9 mouse cellular contexts compared by ENCODE assay signal in genomic region chr4:140814241-140815225, GRCm38 (mm10). TPM values are rescaled to one million over a fixed set of nuclear protein-coding genes. Genes with fewer than 3 reads are reported as not detected.
A peak's percentile ranks its signal among the peaks of the same experiment; 100 is the strongest.
DNase-seq lines count a peak whose midpoint lies in the region; ATAC-seq and TF ChIP-seq lines count a peak whose summit lies in the region.
"Had no signal": no experiment of that assay in that cellular context is flagged by ENCODE, and none has a peak within 500 bp of the region (broad histone marks: within the 10 kb centered on the region; RNA-seq: fewer than 3 reads in every experiment).

No protein-coding gene starts in this region.

- no peaks in the 10 kb centered on the region for H3K36me3 ChIP-seq in heart, embryonic 11.5 days (ENCODE audit: control insufficient read depth, insufficient read depth, low read length)
- H3K36me3 ChIP-seq in lung, embryonic 16.5 days (ENCODE audit: control insufficient read depth, insufficient read depth, low read length) = no peaks in the 10 kb centered on the region
- H3K36me3 ChIP-seq: G1E had no signal

- no peak overlapping the region for H3K27ac ChIP-seq in heart, embryonic 11.5 days (ENCODE audit: low read depth, low read length)
- H3K27ac ChIP-seq in lung, embryonic 16.5 days (ENCODE audit: low read length) = peak overlapping the region; percentile 75
- H3K27ac ChIP-seq in olfactory bulb, adult 2 months (ENCODE audit: insufficient read depth, low read depth, low read length) = no peak overlapping the region

- TF ChIP-seq POLR2A in olfactory bulb, adult 2 months (IDR thresholded peaks at IDR 0.05; ENCODE audit: insufficient read depth, low read depth, low read length) = no peak

- peak; percentile 31; the same call in 1 of the 2 replicates for ATAC-seq in common myeloid progenitor, adult 5-6 weeks (replicated peaks; ENCODE audit: low read depth, poor library complexity, severe bottlenecking)
- peak; percentile 64; the same call in 1 of the 2 replicates for ATAC-seq in heart, embryonic 11.5 days (replicated peaks; ENCODE audit: insufficient number of reproducible peaks, low FRiP score, low TSS enrichment)
- ATAC-seq in lung, embryonic 16.5 days (ENCODE audit: low read depth) = peak; percentile 77

- WGBS in heart, embryonic 11.5 days (ENCODE audit: insufficient replicate concordance) = 24% methylated on average over 36 of the region's 36 CpGs
- WGBS in lung, embryonic 16.5 days = 22% methylated on average over 36 of the region's 36 CpGs
- 35% methylated on average over 36 of the region's 36 CpGs for WGBS in olfactory bulb, adult 2 months

- H3K27me3 ChIP-seq in heart, embryonic 11.5 days (ENCODE audit: control insufficient read depth, insufficient read depth, low read length) = 0 out of 2 replicates have a peak, but pooled peaks cover 3% of the 10 kb centered on the region
- no peaks in the 10 kb centered on the region for H3K27me3 ChIP-seq in lung, embryonic 16.5 days (ENCODE audit: control insufficient read depth, insufficient read depth, low read depth, low read length)

- peak; percentile 27 to 40 for DNase-seq in cerebellum, postnatal 10 days
- no peak for DNase-seq in cerebellum, postnatal 4 days (ENCODE audit: low spot score in 2 of 2)
- DNase-seq in kidney, adult 8-10 months = peak; percentile 40 to 41
- no peak for DNase-seq in right cerebral cortex, postnatal 36 days (ENCODE audit: low spot score in 2 of 2)

- peaks cover 54% of the 10 kb centered on the region for H3K4me1 ChIP-seq in heart, embryonic 11.5 days (ENCODE audit: control insufficient read depth, insufficient read depth, low read length)
- H3K4me1 ChIP-seq in lung, embryonic 16.5 days (replicated peaks; ENCODE audit: control insufficient read depth, insufficient read depth, low read length) = peaks cover 9% of the 10 kb centered on the region; the same call in 1 of the 2 replicates
- peaks cover 8% of the 10 kb centered on the region; the same call in 1 of the 2 replicates for H3K4me1 ChIP-seq in olfactory bulb, adult 2 months (ENCODE audit: control insufficient read depth, insufficient read depth, low read length)

- no peak for TF ChIP-seq CTCF in olfactory bulb, adult 2 months (IDR thresholded peaks at IDR 0.05; ENCODE audit: insufficient read depth, low read depth, low read length)

- H3K9ac ChIP-seq in heart, embryonic 11.5 days (ENCODE audit: low read depth, low read length) = peak overlapping the region; percentile 58
- peak overlapping the region; percentile 71 for H3K9ac ChIP-seq in lung, embryonic 16.5 days (ENCODE audit: low read length)

- H3K4me3 ChIP-seq in heart, embryonic 11.5 days (ENCODE audit: low read depth, low read length) = peak overlapping the region; percentile 39
- peak overlapping the region; percentile 53 for H3K4me3 ChIP-seq in lung, embryonic 16.5 days (ENCODE audit: low read length)
- peak overlapping the region; percentile 22 for H3K4me3 ChIP-seq in olfactory bulb, adult 2 months (ENCODE audit: insufficient read depth, low read depth, low read length)

- peak overlapping the region; percentile 69 for H3K4me2 ChIP-seq in heart, embryonic 11.5 days
- peak overlapping the region; percentile 78 for H3K4me2 ChIP-seq in lung, embryonic 16.5 days (ENCODE audit: low read depth, low read length)

- H3K9me3 ChIP-seq in heart, embryonic 11.5 days (replicated peaks; ENCODE audit: control insufficient read depth, low read length) = no peaks in the 10 kb centered on the region
- H3K9me3 ChIP-seq in lung, embryonic 16.5 days (ENCODE audit: control insufficient read depth, low read length) = no peaks in the 10 kb centered on the region
- H3K9me3 ChIP-seq: G1E had no signal

RNA-seq across cellular contexts. Expression of gene Padi3, which starts 4.1 kb away (rescaled TPM):
- total RNA-seq in common myeloid progenitor, adult 5-6 weeks (2017) = 0.19 and 0.32 TPM in 2 replicates
- polyA plus RNA-seq in heart, embryonic 11.5 days (2014; fragmentation: Nextera tagmentation; extraction: Ambion mirVana) = 0.39 and 0.63 TPM in 2 replicates
- 0.28 and 0.35 TPM in 2 replicates for polyA plus RNA-seq in lung, embryonic 16.5 days (2015; fragmentation: Nextera tagmentation; extraction: Ambion mirVana)
- polyA plus RNA-seq in olfactory bulb, adult 2 months (2012; ENCODE audit: insufficient read depth, insufficient read length, low replicate concordance, missing spikeins) = not detected in 2 replicates

RNA-seq across cellular contexts. Expression of gene Padi1, which starts 31.0 kb away (rescaled TPM):
- not detected in 2 replicates for total RNA-seq in common myeloid progenitor, adult 5-6 weeks (2017)
- polyA plus RNA-seq in heart, embryonic 11.5 days (2014; fragmentation: Nextera tagmentation; extraction: Ambion mirVana) = 0.19 and 0.24 TPM in 2 replicates
- 0.21 and 0.28 TPM in 2 replicates for polyA plus RNA-seq in lung, embryonic 16.5 days (2015; fragmentation: Nextera tagmentation; extraction: Ambion mirVana)
- polyA plus RNA-seq in olfactory bulb, adult 2 months (2012; ENCODE audit: insufficient read depth, insufficient read length, low replicate concordance, missing spikeins) = not detected in 2 replicates

RNA-seq across cellular contexts. Expression of gene Padi4, which starts 40.5 kb away (rescaled TPM):
- 4.1 and 7.3 TPM in 2 replicates for total RNA-seq in common myeloid progenitor, adult 5-6 weeks (2017)
- 1.9 and 2.4 TPM in 2 replicates for polyA plus RNA-seq in heart, embryonic 11.5 days (2014; fragmentation: Nextera tagmentation; extraction: Ambion mirVana)
- polyA plus RNA-seq in lung, embryonic 16.5 days (2015; fragmentation: Nextera tagmentation; extraction: Ambion mirVana) = 1.8 and 2.3 TPM in 2 replicates
- polyA plus RNA-seq in olfactory bulb, adult 2 months (2012; ENCODE audit: insufficient read depth, insufficient read length, low replicate concordance, missing spikeins) = not detected in 2 replicates
- total RNA-seq: G1E had no signal

Comparison
In these comparisons a context has a peak if more than half of its experiments do, and no peak if none do; other contexts are left out.
1. DNase-seq: peak in cerebellum, postnatal 10 days (2 of 2) and kidney, adult 8-10 months (2 of 2); none in cerebellum, postnatal 4 days (0 of 2) and right cerebral cortex, postnatal 36 days (0 of 2).
2. Peak in every context shown above with its lines, with median percentiles within 50 percentile points of each other: ATAC-seq and H3K4me3 ChIP-seq.